Mouse (Mus musculus): ENCODE results near the gene Supt20.
A peak's percentile ranks its signal among the peaks of the same experiment; 100 is the strongest.
"Not testable (repeated sequence)": the region's sequence is repeated elsewhere in the genome, so short reads cannot be mapped to it uniquely, and the experiment has no call there.

Supt20 gene

DNA sequence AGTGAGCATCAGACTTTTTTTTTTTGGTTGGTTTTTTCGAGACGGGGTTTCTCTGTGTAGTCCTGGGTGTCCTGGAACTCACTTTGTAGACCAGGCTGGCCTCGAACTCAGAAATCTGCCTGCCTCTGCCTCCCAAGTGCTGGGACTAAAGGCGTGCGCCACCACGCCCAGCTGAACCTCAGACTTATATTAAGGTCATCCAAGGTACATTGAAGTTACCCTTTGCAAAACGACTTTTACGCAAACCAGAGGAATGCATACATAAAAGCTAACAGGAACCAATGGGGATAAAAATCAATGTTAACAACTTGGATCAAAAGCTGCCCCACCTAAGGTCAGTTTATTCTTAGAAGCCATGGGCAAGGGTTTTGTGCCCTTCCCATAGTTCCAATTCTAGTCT is 11.5 kb downstream of the Supt20 start:
- DNase-seq (ENCODE audit: low spot score in 2 of 2) = not testable (repeated sequence)

GRCm38 (mm10) chr3:54708972-54709371 is 16.4 kb downstream of the Supt20 start:
- DNase-seq (ENCODE audit: low spot score in 2 of 2) = peak; percentile 42 to 51

DNA sequence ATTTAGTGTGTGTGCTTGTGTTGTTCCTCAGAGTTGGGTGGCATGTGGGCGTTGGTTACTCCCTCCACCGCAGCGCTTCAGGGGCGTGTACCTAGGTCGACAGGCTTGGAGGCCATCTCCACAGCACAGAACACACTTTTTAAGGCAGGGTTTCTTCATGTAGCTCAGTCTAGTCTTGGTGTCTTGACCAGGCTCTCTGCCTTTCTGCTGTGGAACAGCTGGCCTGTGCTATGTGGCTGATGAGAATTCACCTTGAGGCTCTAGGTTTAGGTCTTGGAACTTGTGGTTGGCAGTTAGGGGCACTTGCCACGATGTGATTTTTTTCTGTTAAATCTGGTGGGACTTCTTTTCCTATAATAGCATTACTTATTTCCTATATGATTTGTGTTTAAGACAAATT is 21.6 kb downstream of the Supt20 start, which contains the start of gene Gm21958:
Gm21958 (minus strand) TSS at position 101 of the 400 bp plus-strand sequence.
- no peak for DNase-seq (ENCODE audit: low spot score in 2 of 2)

- no peak for DNase-seq (ENCODE audit: low spot score in 2 of 2)
These were observed 22.9 kb downstream of the Supt20 start for GRCm38 (mm10) chr3:54715461-54715860.

DNA sequence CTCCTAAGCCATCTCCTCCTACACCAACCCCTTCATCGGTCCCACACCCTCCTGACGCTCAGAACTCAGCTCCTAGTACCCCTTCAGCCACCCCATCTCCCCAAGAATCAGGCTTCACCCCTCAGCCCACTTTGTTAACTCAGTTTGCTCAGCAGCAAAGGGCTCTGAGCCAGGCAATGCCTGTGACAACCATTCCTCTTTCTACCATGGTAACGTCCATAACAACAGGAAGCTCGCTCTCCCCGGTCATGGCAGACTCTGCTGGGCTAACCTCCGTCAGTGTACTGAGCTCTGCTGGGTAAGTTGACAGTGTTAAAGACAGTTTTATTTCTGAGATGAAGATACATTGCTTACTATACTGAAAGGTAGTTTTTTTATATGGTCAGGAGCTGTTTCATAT is 24.7 kb downstream of the Supt20 start:
- DNase-seq (ENCODE audit: low spot score in 2 of 2) = no peak

DNA sequence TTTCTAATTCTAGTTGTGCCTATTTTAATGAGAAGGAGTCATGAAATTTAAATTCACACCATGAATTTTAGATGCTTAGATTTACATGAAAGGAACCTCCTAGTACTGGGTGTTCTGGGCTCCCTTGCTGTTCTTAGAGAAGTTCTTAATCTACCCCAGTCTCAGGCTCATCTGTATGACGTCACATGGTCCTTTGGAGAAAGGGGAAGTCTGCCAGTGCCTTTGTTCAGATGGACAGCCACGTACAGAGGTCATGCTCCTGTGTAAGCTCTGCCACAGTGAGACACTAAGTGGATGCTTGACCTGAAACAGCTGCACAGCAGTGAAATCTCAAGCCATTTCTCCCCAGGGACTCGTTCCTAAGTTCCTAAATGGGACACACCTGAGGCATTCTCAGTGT is 26.3 kb downstream of the Supt20 start:
- DNase-seq (ENCODE audit: low spot score in 2 of 2) = no peak

DNA sequence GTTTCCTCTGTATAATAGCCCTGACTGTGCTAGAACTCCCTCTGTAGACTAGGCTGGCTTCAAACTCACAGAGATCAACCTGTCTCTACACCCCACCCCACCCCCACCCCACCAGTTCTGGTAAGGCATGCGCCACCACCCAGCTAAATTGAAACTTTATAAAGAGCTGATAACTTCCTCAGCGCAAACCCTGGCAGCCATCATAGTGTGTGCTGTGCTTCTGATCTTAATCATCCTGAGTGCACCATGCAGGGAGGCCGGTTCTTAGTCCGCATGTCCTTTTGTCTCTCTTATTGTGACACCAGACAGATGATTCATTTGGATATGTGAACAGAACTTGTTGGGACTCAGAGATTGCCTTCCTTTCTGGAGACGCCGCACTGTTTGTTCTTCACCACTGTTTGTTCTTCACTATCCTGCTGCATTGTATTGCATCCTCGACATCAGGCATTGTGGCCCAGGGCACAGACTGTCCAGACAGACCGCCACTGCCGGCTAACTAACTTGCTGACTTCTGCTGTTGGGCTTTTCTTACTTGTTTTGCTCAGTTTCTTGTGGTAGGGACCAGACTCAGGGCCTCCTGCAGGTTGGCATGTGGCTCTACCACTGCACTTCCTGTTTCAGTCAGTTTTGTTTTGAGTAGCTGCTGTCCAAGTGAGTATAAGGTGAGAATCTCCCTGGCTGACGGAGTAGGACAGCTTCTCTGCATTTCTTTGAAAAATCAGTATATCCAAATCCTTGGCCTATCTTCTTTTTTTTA is 31.3 kb downstream of the Supt20 start:
- DNase-seq (ENCODE audit: low spot score in 2 of 2) = peak; percentile 67

DNA sequence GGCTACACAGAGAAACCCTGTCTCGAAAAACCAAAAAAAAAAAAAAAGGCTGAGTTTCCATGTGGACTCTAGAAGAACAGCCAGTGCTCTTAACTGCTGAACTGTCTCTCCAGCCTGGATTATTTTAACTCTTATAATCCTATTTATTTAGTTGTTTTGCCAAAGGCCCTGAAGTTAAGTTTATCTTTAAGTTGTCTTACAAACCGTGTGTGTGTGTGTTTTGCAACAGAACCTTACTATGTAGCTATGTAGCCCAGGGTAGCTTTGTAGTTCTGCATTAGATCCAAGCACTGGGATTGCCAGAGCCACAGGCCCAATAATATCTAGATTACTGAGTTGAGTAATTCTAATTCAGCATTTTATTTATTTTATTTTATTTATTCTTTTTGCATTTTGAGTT is 32.7 kb downstream of the Supt20 start:
- no peak for DNase-seq (ENCODE audit: low spot score in 2 of 2)

DNA sequence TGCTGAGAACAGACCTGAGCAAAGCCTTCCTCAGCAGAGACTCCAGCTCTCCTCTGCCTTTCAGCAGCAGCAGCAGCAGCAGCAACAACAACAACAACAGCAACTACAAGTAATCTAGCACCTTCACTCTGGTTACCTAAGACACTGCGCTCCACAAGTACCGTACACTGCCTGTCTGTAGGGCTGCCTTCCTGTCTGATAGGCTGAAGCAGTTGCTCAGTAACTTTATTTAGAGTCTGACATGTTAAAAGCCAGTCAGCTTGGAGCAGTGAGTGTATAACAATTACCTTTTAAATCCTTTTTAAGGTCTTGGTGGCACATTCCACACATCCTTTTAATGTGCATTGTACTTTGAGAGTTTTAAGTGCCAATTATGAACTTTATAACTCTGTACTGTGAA is 35.0 kb downstream of the Supt20 start:
- DNase-seq (ENCODE audit: low spot score in 2 of 2) = no peak

DNA sequence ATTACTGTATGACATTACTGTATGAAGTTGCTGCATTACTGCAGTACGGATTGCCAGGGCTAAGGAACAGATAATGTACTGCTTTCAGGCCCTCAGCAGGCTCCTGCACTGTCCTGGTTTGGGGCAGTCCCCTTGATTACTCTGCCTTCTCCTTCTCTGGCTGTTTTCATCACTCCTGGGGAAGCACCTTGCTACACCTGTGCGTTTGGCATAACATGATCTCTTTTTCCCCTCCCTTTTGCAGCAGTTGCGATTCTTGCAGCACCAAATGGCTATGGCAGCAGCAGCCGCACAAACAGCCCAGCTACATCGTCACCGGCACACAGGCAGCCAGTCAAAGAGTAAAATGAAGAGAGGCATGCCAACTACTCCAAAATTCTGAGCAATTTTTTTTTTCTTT is 35.5 kb downstream of the Supt20 start:
- no peak for DNase-seq (ENCODE audit: low spot score in 2 of 2)

GRCm38 (mm10) chr3:54731626-54732150 is 39.1 kb downstream of the Supt20 start:
- no peak for DNase-seq (ENCODE audit: low spot score in 2 of 2)

- no peak for DNase-seq (ENCODE audit: low spot score in 2 of 2)
These were observed 39.8 kb downstream of the Supt20 start for GRCm38 (mm10) chr3:54732371-54732770.

- DNase-seq (ENCODE audit: low spot score in 2 of 2) = peak; percentile 82 to 88
These were observed 42.0 kb downstream of the Supt20 start for GRCm38 (mm10) chr3:54734411-54735246.

GRCm38 (mm10) chr3:54735247-54736046 is 42.8 kb downstream of the Supt20 start, which contains the start of the genes Exosc8 and Alg5:
Gene Exosc8, minus strand, starts transcription at chr3:54735393.
Gene Alg5, plus strand, starts transcription at chr3:54735539.
- peak; percentile 94 to 96 for DNase-seq (ENCODE audit: low spot score in 2 of 2)

DNA sequence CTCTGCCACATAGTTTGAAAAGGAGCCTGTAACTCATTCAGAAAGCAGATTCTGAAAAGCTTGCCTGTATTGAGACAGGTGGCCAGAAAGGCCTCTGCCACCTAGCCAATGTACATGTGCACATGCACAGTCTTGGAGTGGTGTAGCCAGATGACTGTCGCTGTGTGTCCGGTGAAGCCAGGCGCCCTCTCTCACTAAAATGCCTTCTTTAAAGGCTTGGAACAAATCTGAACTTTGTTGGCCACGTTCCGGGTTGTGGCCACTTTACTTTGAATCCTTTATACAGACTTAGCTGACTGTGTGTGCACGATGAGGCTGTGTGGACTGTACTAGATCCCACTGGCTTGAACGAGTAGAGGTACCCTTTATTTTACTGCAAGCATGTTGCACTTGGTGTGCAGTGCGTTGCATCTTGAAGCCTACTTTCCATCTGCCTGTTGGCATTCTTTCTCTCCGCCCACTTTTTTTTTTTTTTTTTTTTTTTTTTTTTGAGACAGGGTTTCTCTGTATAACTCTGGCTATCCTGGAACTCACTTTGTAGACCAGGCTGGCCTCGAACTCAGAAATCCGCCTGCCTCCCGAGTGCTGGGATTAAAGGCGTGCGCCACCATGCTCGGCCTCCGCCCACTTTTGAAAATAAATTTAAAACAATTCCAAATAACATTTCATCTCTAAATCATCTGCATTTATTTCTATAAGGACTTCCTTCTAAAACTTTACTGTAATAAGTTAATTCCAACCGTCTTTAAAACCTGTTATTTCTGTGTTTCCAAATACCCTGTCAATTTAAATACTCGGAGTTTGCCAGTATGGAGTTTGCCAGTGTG is 43.7 kb downstream of the Supt20 start:
- no peak for DNase-seq (ENCODE audit: low spot score in 2 of 2)

- no peak for DNase-seq (ENCODE audit: low spot score in 2 of 2)
These were observed 44.7 kb downstream of the Supt20 start for GRCm38 (mm10) chr3:54737317-54737716.

GRCm38 (mm10) chr3:54741965-54742364 is 49.4 kb downstream of the Supt20 start:
- no peak for DNase-seq (ENCODE audit: low spot score in 2 of 2)

- DNase-seq (ENCODE audit: low spot score in 2 of 2) = no peak
These were observed 53.2 kb downstream of the Supt20 start for GRCm38 (mm10) chr3:54745799-54746198.

- DNase-seq (ENCODE audit: low spot score in 2 of 2) = no peak
These were observed 60.8 kb downstream of the Supt20 start for GRCm38 (mm10) chr3:54753411-54753810.

DNA sequence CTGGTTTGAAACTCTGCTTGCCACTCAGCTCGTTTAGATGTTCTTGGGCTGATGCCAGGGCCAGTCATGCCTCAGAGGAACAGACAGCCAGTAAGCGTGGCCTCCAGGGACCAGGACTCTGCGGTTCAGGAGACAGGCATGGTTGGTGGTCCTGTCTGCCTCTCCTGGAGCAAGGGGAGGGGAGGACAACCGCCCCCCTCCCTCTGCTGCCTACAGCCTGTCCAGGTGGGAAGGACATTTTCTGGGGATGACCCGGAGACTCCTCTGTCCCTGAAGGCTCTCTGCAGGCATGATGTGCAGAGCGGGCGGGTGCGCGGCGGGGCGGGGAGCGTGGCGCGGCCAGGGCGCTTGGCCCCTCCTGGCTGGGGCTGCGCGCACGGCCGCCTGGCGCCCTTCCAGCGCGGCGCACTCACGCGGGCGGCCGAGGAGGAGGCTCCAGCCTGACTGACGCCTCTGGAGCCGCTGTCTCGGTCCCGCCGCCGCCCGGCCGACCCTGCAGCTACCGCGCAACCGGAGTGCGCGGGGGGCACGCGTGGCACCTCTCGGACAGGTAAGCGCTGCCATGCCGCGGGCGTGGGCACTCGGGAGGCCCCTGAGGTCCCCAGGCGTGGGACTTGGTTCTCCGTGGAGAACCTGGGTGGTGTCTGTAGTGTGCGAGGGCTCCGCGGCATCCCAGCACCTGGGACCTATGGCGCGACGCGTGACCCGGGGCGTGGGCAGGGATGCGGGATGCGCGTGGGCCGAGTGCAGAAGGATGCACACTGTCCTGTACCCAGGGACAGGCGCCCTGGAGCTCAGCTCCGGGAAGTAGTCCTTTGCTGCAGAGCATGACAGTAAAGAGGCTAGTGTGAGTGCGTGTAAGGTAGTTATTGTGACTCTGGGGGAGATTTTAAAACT is 62.8 kb downstream of the Supt20 start, which contains the start of gene Smad9:
Smad9 (plus strand) TSS at position 438 of the 897 bp plus-strand sequence.
- DNase-seq (ENCODE audit: low spot score in 2 of 2) = no peak

All from natural killer cell, adult 2 months (primary cell).